Mouse (Mus musculus) lung, postnatal 0 days (tissue): ENCODE measurements around the gene Srsf2. TPM values are rescaled to one million over a fixed set of nuclear protein-coding genes. Genes with fewer than 3 reads are reported as not detected.
"Not testable (repeated sequence)": the region's sequence is repeated elsewhere in the genome, so short reads cannot be mapped to it uniquely, and the experiment has no call there.

Experiments
- ATAC-seq: fragments of 200-750 bp; cut with Nextera tagmentation; 2 replicates; pipeline ENCODE4 v1.8.0; 2017; ENCODE audit warnings: moderate library complexity
- DNase-seq: peaks from one replicate; pipeline ENCODE4 v3.0.0-alpha.2; 2016; ENCODE audit warnings: low spot score
- H3K27ac ChIP-seq: fragments of 300-500 bp; sonication (generic); 2 replicates; pipeline ENCODE4 v1.5.1; 2014; ENCODE audit warnings: antibody characterized with exemption, mild to moderate bottlenecking, low read length, mixed read lengths
- H3K27me3 ChIP-seq: fragments of 300-500 bp; sonication (generic); replicated peaks from 2 replicates; pipeline ENCODE4 v1.6.1; 2014; ENCODE audit warnings: low read length, mixed read lengths; ENCODE audit not compliant: insufficient read depth
- H3K36me3 ChIP-seq: fragments of 300-500 bp; sonication (generic); 2 replicates; pipeline ENCODE4 v1.6.1; 2014; ENCODE audit warnings: low read length, mixed read lengths; ENCODE audit not compliant: insufficient read depth
- H3K4me1 ChIP-seq: fragments of 300-500 bp; sonication (generic); 2 replicates; pipeline ENCODE4 v1.6.1; 2014; ENCODE audit warnings: antibody characterized with exemption, low read depth, low read length, mixed read lengths; ENCODE audit not compliant: insufficient read depth
- H3K4me2 ChIP-seq: fragments of 300-500 bp; sonication (generic); replicated peaks from 2 replicates; pipeline ENCODE4 v1.6.1; 2014; ENCODE audit warnings: low read depth, mild to moderate bottlenecking, low read length, moderate library complexity, mixed read lengths
- H3K4me3 ChIP-seq: fragments of 300-500 bp; sonication (generic); 2 replicates; pipeline ENCODE4 v1.5.1; 2014; ENCODE audit warnings: low read depth, low read length
- H3K9ac ChIP-seq: fragments of 300-500 bp; sonication (generic); replicated peaks from 2 replicates; pipeline ENCODE4 v1.6.1; 2014; ENCODE audit warnings: low read depth, mild to moderate bottlenecking
- H3K9me3 ChIP-seq: fragments of 300-500 bp; sonication (generic); 2 replicates; pipeline ENCODE4 v1.6.1; 2016; ENCODE audit warnings: low read length, mixed read lengths
- CTCF ChIP-seq: IDR thresholded peaks from 2 replicates; pipeline ENCODE4 v1.5.1; 2016; ENCODE audit warnings: antibody characterized with exemption, mild to moderate bottlenecking
- EP300 ChIP-seq: IDR thresholded peaks from 2 replicates; pipeline ENCODE4 v1.6.1; 2016; ENCODE audit warnings: antibody characterized with exemption, mild to moderate bottlenecking, control low read depth
- WGBS: fragments of 180-500 bp; shearing (Covaris S2); extraction: QIAGEN DNeasy Blood & Tissue Kit; methylation state at CpG from one replicate; pipeline ENCODE4 v1.1.7; 2014; 5-methylcytosine and 5-hydroxymethylcytosine counted together
- polyA plus RNA-seq: library from polyadenylated mRNA; unstranded; fragments of >200 nt; fragmentation: Nextera tagmentation; extraction: Ambion mirVana; gene quantifications from 2 replicates; pipeline ENCODE4 v1.2.1, GENCODE M21; 2015

Gene Srsf2
- polyA plus RNA-seq, 1 experiment from 2014 or later = 419 TPM

DNA sequence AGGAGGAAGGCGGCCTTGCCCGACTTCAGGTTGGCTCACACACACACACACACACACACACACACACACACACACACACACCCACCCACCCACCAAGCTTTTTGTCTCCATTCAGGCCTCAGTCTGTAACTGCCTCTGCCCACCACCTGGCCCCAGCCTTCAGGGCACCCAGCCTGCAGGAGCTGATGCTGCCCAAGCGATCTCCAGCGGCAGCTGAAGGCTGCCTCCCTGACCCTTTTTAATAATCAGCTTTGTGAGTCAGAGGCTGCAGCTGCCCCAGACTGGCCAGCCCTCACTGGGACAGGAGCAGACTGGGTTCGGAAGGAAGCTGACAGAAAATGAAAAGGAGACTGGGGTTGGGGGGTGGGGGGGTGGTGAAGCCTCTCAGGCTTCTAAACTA lies 27.7 kb downstream of the Srsf2 start:
- H3K9ac ChIP-seq = no peak overlapping the region
- H3K4me1 ChIP-seq = no peaks in the 10 kb centered on the region; the same call in 1 of the 2 replicates

DNA sequence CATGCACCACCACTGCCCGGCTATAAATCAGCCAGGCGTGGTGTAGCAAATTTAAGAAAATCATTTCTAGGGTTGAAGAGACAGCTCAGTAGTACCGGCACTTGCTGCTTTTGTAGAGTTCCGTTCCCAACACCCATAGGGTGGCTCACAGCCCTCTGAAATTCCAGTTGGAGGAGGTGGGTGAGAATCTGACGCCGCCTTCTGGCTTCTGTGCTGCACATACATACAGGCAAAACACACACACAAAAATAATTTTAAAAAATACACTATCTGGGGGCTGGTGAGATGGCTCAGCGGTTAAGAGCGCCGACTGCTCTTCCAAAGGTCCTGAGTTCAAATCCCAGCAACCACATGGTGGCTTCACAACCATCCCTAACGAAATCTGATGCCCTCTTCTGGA lies 29.0 kb downstream of the Srsf2 start:
- H3K36me3 ChIP-seq, H3K4me2 ChIP-seq, H3K9me3 ChIP-seq, ATAC-seq, H3K4me1 ChIP-seq, H3K27ac ChIP-seq, H3K4me3 ChIP-seq, H3K9ac ChIP-seq, H3K27me3 ChIP-seq, DNase-seq: not testable (repeated sequence)
- WGBS = 96% methylated on average over 9 of the region's 10 CpGs

More for the DNA sequence above, 27.7 kb downstream of the Srsf2 start:
- WGBS = 54% methylated on average over 3 of the region's 5 CpGs
- H3K36me3 ChIP-seq = no peaks in the 10 kb centered on the region
- no peak overlapping the region for H3K27ac ChIP-seq
- no peak for ATAC-seq
- no peaks in the 10 kb centered on the region for H3K9me3 ChIP-seq
- 0 out of 2 replicates have a peak overlapping the region, but pooled peaks have one; percentile 22 for H3K4me2 ChIP-seq
- no peak for DNase-seq
- no peak overlapping the region for H3K4me3 ChIP-seq
- no peaks in the 10 kb centered on the region for H3K27me3 ChIP-seq
- TF ChIP-seq CTCF (no peak), EP300 (no peak)

DNA sequence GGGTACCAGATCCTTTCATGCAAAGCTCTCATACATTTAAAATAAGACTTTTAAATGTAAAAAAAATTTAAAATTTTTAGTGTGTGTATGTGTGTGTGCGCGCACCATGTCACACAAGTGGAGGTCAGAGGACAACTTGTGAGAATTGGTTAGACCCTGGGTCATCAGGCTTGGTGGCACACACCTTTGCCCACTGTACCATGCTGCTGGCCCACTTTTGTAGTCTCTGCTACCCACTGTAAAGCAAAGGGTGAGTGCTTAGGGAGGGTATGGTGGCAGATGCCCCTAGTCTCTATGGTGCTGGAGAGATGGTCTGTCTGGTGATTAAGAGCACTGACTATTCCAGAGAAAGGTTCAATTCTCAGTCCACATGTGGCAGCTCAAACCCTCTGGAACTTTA lies 29.6 kb downstream of the Srsf2 start:
- Histone ChIP-seq H3K27me3 (no peaks in the 10 kb centered on the region), H3K9me3 (no peaks in the 10 kb centered on the region), H3K4me2 (no peak overlapping the region), H3K27ac (no peak overlapping the region), H3K4me3 (no peak overlapping the region), H3K9ac (no peak overlapping the region), H3K4me1 (no peaks in the 10 kb centered on the region; the same call in 1 of the 2 replicates), H3K36me3 (no peaks in the 10 kb centered on the region)
- WGBS = 100% methylated on average over 2 of the region's 2 CpGs
- no peak for DNase-seq
- ATAC-seq = no peak
- TF ChIP-seq CTCF (no peak), EP300 (no peak)

DNA sequence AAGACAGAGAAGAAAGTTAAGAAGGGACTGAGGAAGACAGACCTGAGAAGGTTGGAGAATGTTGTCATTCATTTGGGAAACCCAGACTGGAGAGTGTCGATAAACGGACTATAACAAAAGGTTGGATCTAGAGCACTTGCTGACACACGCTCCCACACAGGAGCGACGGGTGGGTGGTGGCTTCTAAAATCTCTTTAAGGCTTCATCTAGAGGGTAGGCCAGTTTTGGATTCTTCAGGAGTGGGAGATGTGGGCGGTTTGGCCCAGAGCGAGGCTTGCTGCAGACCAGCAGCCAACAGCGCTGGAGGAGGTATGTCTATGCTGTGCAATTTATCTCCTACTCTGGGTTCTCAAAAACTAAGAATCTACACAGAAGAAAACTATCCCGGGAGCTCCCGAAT lies 30.3 kb downstream of the Srsf2 start:
- ATAC-seq = no peak
- WGBS = 80% methylated on average over 10 of the region's 10 CpGs
- H3K9ac ChIP-seq = no peak overlapping the region

DNA sequence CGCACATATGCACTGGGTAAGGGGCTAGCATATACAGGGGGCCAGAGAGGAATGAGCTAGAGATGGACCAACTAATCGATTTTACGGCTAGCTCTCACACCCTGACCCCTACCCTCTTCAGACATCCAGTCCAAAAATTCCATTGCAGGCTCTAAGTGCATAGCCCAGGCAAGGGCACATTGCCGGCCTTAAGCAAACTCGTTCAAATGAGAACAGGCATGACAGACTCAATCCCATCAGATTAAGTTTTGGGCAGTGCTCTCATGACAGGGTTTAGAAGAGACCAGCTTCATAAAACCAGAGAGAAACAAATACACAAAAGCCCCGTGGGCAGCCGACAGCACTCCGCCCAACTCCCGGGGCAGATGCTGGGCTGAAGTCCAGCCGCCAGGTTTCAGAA lies 30.7 kb downstream of the Srsf2 start:
- H3K4me1 ChIP-seq = no peaks in the 10 kb centered on the region; the same call in 1 of the 2 replicates
- H3K27ac ChIP-seq = no peak overlapping the region
- H3K4me3 ChIP-seq = no peak overlapping the region
- WGBS = 47% methylated on average over 10 of the region's 10 CpGs
- no peaks in the 10 kb centered on the region for H3K9me3 ChIP-seq
- H3K36me3 ChIP-seq = no peaks in the 10 kb centered on the region
- H3K27me3 ChIP-seq = no peaks in the 10 kb centered on the region
- TF ChIP-seq CTCF = no peak
- no peak overlapping the region for H3K9ac ChIP-seq
- no peak overlapping the region for H3K4me2 ChIP-seq
- DNase-seq = no peak
- no peak for ATAC-seq

More for the DNA sequence above, 30.3 kb downstream of the Srsf2 start:
- Histone ChIP-seq H3K4me1 (no peaks in the 10 kb centered on the region; the same call in 1 of the 2 replicates), H3K4me3 (no peak overlapping the region), H3K4me2 (no peak overlapping the region), H3K36me3 (no peaks in the 10 kb centered on the region), H3K27ac (no peak overlapping the region), H3K27me3 (no peaks in the 10 kb centered on the region), H3K9me3 (no peaks in the 10 kb centered on the region)
- TF ChIP-seq EP300 (no peak), CTCF (no peak)
- no peak for DNase-seq

DNA sequence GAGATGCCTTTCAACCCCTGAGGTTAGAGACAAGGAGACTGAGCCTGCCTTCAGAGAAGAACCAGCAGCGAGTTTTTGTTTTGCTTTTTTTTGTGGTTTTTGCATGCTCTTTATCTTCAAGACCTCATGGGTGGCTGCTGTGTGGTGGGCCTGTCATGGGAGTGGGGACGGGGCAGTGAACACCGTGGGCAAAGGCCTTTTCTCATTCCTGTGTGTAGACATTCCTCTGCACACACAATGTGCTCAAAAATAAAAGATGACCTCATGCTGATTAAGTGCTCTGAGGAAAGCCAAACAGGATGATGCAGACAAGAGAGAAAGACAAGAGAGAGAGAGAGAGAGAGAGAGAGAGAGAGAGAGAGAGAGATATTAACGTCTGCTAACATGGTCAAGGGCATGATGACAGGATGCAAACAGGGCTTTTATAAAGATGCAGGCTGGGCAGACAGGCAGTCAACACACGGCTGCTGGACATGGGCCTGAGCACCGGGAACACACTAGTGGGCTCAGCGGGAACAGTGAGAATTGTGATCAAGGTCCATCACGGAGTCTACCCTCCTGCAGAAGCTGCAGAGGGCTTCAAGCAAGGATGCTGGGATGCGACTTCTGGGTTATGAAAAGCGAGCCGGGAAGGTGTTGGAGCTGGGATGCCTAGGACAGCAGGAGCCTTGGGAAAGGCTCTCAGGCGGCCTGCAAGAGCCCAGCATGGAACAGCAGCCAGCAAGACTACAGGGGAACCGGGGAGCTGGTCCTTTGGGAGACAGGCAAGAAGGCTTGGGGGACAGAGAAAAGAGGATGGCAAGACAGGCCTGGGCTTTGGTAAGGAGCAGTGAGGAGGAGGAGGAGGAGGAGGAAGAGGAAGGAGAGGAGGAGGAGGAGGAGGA lies 31.6 kb downstream of the Srsf2 start:
- peak overlapping the region; percentile 75 for H3K27ac ChIP-seq
- no peak for TF ChIP-seq CTCF
- TF ChIP-seq EP300 = peak; percentile 65
- no peaks in the 10 kb centered on the region; the same call in 1 of the 2 replicates for H3K4me1 ChIP-seq
- 48% methylated on average over 13 of the region's 13 CpGs for WGBS
- no peak overlapping the region for H3K4me2 ChIP-seq
- no peak overlapping the region for H3K9ac ChIP-seq
- peak; percentile 84 for DNase-seq
- H3K27me3 ChIP-seq = no peaks in the 10 kb centered on the region
- no peaks in the 10 kb centered on the region for H3K9me3 ChIP-seq
- ATAC-seq = peak; percentile 71
- no peak overlapping the region for H3K4me3 ChIP-seq
- no peaks in the 10 kb centered on the region for H3K36me3 ChIP-seq
